Mouse (Mus musculus): ENCODE results near the gene 4932415D10Rik. TPM values are rescaled to one million over a fixed set of nuclear protein-coding genes. Genes with fewer than 3 reads are reported as not detected.
A peak's percentile ranks its signal among the peaks of the same experiment; 100 is the strongest.

The 4932415D10Rik gene
- polyA plus RNA-seq, 1 experiment from 2014 or later, result not detected

- H3K9me3 ChIP-seq (ENCODE audit: control insufficient read depth, low read length), result peaks cover 4% of the 10 kb centered on the region; the same call in 1 of the 2 replicates
- peak overlapping the region; percentile 58 for H3K4me3 ChIP-seq (ENCODE audit: low read depth, low read length)
- peaks cover 2% of the 10 kb centered on the region; the same call in 1 of the 2 replicates for H3K4me1 ChIP-seq (ENCODE audit: control insufficient read depth, insufficient read depth, low read length)
- 72% methylated on average over 5 of the region's 5 CpGs for WGBS
- peak overlapping the region; percentile 63; the same call in 1 of the 2 replicates for H3K9ac ChIP-seq (replicated peaks; ENCODE audit: low read depth, low read length)
- H3K4me2 ChIP-seq (ENCODE audit: low read depth, low read length), result peak overlapping the region; percentile 58; the same call in 1 of the 2 replicates
- ATAC-seq (ENCODE audit: low read depth), result no peak; the same call in 1 of the 2 replicates
- no peaks in the 10 kb centered on the region for H3K36me3 ChIP-seq (ENCODE audit: control insufficient read depth, insufficient read depth, low read length)
- no peaks in the 10 kb centered on the region for H3K27me3 ChIP-seq (ENCODE audit: control insufficient read depth, insufficient read depth, low read length)
- peak overlapping the region; percentile 58; the same call in 1 of the 2 replicates for H3K27ac ChIP-seq (ENCODE audit: low read depth, low read length)
Observed at GRCm38 (mm10) chr10:82241401-82241788, 75.0 kb downstream of the 4932415D10Rik start.

GRCm38 (mm10) chr10:82240742-82241400, 75.5 kb downstream of the 4932415D10Rik start, which contains the start of gene Zfp938:
Gene Zfp938, minus strand, starts transcription at chr10:82241280.
- WGBS, result 4% methylated on average over 27 of the region's 27 CpGs
- H3K27me3 ChIP-seq (ENCODE audit: control insufficient read depth, insufficient read depth, low read length), result no peaks in the 10 kb centered on the region
- H3K27ac ChIP-seq (ENCODE audit: low read depth, low read length), result peak within 1 kb of the TSS; percentile 58
- H3K4me3 ChIP-seq (ENCODE audit: low read depth, low read length), result peak within 1 kb of the TSS; percentile 58
- peak; percentile 100 for ATAC-seq (ENCODE audit: low read depth)
- peak within 1 kb of the TSS; percentile 63 for H3K9ac ChIP-seq (replicated peaks; ENCODE audit: low read depth, low read length)
- H3K4me1 ChIP-seq (ENCODE audit: control insufficient read depth, insufficient read depth, low read length), result peaks cover 2% of the 10 kb centered on the region; the same call in 1 of the 2 replicates
- H3K4me2 ChIP-seq (ENCODE audit: low read depth, low read length), result peak within 1 kb of the TSS; percentile 58
- H3K36me3 ChIP-seq (ENCODE audit: control insufficient read depth, insufficient read depth, low read length), result no peaks in the 10 kb centered on the region
- H3K9me3 ChIP-seq (ENCODE audit: control insufficient read depth, low read length), result peaks cover 4% of the 10 kb centered on the region; the same call in 1 of the 2 replicates

Other genes with a start within 250 kb of the 4932415D10Rik start
- gene BC024063, start 233.2 kb downstream of the 4932415D10Rik start, polyA plus RNA-seq (2014; fragmentation: Nextera tagmentation; extraction: Ambion mirVana), result 9.5 and 11.0 TPM in 2 replicates
- gene AU041133, start 188.6 kb downstream of the 4932415D10Rik start, polyA plus RNA-seq (2014; fragmentation: Nextera tagmentation; extraction: Ambion mirVana), result 11.0 and 14.3 TPM in 2 replicates
- gene Zfp938, start 75.3 kb downstream of the 4932415D10Rik start, polyA plus RNA-seq (2014; fragmentation: Nextera tagmentation; extraction: Ambion mirVana), result 32.7 and 35.8 TPM in 2 replicates
- gene Gm4924, start 37.7 kb upstream of the 4932415D10Rik start, polyA plus RNA-seq (2014; fragmentation: Nextera tagmentation; extraction: Ambion mirVana), result 16.9 and 20.3 TPM in 2 replicates
- gene Gm1553, start 176.0 kb upstream of the 4932415D10Rik start, polyA plus RNA-seq (2014; fragmentation: Nextera tagmentation; extraction: Ambion mirVana), result not detected in 2 replicates